Mouse (Mus musculus) urinary bladder, postnatal 10 days (tissue): ENCODE results near the gene Fcgr2b.
"Not testable (repeated sequence)": the region's sequence is repeated elsewhere in the genome, so short reads cannot be mapped to it uniquely, and the experiment has no call there.

Source experiments
- DNase-seq: peaks from one replicate; pipeline ENCODE4 v3.0.0; 2022; ENCODE audit warnings: low spot score

Gene Fcgr2b

DNA sequence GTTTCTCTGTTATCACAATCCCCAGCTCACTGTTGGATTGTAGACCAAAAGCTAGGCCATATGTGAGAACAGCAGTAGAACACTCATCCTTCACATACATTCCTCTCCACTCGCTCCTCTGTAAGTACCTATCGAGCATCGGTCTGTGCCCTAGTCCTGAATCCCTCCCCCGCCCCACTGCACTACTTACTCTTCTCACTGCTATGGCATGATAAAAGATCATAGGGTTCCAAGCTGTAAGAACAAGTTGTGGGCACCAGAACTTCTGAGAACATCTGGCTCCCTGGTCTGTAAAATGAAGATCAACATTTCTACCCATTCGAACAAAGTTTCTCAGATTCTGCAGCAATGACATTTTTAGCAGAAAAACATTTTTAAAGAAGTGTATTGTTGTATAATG is at the start of gene Fcgr2b:
Gene Fcgr2b, minus strand, starts transcription at position 101 of the 400 bp plus-strand sequence.
- DNase-seq: no peak

- DNase-seq: no peak
Measured at GRCm38 (mm10) chr1:171019311-171019950, 43.1 kb upstream of the Fcgr2b start.

DNA sequence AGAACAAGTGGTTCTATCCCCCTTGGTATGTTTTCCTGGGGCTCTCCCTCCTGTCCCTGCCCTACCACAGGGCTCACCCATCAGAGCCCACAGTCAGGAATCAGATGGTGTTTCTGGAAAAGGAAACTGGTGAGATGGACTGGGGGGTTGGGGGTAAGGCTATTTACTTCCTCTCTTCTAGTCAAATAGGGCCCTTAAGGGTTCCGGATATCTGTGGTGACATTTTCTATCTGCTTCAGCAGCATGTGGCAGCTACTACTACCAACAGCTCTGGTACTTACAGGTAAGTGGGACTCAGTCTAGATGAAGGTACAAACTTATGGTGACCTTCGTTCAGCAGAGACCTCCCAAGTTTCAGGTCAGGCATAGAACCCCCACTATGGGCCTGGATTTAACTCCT is 42.4 kb upstream of the Fcgr2b start, which contains the start of gene Fcgr4:
Gene Fcgr4, plus strand, starts transcription at position 184 of the 400 bp plus-strand sequence.
- no peak for DNase-seq

DNA sequence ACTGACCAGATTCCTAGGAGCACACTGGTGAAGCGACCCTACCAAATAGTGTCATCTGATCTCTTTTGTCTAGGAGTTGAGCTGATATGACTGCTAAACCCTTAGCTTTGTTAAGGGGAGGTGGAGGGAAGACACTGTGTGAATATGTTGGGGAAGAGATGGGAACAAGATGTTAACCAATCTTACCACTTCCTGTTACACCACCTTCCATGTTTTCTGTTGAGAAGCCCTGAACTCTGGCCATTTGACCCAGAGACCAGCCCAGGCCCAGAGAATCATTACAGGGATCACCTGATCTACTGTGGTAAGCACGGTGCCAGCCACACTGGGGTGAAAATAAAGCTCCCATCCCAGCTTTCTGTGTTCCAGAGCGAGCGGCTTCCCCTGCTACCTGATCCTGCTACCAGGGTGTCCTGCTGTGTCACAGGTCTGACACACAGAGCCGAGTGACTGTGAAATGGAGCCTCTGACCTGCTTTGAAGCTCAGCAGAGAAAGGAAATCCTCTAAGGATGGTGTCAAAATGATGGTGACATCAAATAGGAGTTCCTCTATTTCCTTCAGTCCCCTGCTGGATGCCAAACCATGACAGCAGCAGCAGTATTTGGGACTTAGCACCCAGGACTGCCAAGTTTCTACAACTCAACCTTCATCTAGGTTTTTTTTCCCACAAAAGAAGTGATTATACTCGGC is 41.3 kb upstream of the Fcgr2b start:
- DNase-seq: no peak

DNA sequence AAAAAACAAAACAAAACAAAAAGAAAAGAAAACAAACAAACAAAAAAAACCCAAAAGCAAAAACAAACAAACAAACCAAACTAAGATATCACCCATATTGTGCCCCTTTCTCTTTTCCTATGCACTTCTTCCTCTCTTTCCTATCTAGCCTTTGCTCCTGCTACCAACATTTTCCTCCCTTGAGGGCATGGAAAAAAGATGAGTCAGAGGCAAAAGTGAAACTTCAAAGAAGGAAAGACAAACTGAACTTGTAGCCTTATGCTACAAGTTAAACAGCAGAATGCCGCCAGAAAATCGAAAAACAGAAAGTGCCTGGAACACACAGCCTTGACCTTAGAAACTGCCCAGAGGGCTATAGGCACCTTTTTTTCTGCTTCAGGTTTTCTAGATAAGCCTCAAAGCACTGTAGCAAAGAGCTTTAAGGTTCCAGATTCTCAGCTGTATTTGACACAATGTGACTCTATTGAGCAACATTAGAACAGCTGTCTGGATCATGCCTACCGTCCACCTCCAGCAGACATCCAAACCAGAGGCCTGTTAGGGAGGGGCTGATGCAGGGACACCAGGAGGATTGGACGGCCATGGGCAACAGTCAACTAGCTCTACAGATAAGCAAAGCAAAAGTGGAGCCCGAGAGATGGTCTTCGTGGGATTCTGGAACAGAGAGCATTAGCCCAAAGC is 40.5 kb upstream of the Fcgr2b start:
- DNase-seq: no peak

DNA sequence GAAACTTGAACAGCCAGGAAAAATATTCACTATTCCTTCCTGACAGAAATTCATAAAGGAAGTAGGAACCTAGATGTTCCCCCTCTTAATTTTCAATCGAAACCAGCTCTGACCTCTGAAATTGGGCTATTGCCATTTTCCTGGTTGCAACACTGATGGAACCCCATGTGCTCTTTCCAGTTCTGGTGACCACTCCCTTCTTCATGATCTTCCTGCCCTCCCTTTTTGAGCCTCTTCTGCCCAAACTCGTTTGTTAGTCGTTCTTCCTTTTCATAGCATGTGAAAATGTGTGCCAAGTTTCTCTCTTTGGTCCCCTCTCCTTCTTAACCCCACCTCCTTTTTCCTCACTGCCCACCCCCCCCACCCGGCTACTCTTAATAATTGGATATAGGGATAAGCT is 35.4 kb upstream of the Fcgr2b start:
- DNase-seq: no peak

GRCm38 (mm10) chr1:171006905-171007304 is 30.6 kb upstream of the Fcgr2b start:
- no peak for DNase-seq

- no peak for DNase-seq
Measured at GRCm38 (mm10) chr1:171006335-171006734, 30.0 kb upstream of the Fcgr2b start.

- no peak for DNase-seq
Measured at GRCm38 (mm10) chr1:171005586-171005985, 29.2 kb upstream of the Fcgr2b start.

GRCm38 (mm10) chr1:171005081-171005480 is 28.7 kb upstream of the Fcgr2b start:
- DNase-seq: no peak

GRCm38 (mm10) chr1:170999811-171000210 is 23.5 kb upstream of the Fcgr2b start:
- DNase-seq: no peak

DNA sequence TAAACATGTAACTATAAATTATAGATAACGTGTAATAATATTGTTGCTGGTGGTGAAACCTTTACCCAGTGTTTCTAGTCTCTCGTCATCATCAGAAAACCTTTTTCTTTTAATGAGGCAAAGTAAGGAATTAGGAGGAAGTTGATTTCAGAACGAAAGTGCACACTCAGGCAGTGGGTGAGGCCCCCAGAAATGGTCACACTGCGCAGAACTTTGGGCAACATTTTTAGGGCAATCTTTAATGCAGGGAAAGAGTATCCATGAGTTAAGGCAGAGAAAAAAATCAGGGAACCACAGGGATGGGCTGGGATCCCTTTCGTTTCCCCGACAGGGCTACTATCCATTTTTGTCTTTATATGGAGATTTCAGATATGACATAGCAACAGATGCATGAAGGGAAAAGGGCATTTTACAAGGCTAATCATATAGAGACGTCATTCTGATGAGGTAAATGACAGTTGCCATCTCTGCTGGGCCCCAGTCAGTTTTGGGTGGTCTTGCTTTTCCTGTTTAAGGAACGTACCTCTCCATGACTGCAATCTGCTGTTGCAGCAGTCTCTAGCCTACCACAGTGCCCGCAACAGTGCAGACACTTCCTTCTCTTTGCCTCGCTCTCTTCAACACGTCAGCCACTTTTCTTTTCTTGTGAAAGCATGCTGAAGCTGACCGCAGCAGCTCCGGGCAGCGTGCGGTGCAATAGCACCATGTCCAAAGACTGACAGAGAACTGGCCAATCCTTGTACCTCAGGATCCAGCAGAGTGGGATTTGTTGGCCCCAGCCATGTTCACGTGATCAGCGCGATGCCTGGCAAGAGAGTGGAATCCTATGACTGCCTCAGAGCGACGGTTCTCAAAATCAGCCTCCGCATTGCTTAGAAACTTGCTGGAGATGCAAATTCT is 21.7 kb upstream of the Fcgr2b start:
- DNase-seq: no peak

GRCm38 (mm10) chr1:170996753-170997152 is 20.4 kb upstream of the Fcgr2b start:
- no peak for DNase-seq

DNA sequence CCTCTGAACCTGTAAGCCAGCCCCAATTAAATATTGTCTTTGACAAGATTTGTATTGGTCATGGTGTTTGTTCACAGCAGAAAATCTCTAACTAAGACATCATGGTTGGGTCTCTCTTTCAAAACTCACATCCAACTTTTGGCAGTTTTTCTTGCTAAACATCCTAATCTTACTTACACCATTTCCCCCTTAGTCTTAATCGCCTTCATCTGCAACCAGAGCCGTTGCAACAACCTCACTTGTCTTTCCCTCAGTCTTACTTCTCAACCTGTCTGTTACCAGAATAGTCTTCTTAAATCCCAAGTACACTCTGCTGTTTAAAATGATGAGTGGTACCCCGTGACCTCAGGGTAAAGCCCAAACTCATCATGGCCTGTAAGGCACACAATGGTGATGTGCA is 19.7 kb upstream of the Fcgr2b start:
- no peak for DNase-seq

GRCm38 (mm10) chr1:170992550-170992949 is 16.2 kb upstream of the Fcgr2b start:
- DNase-seq: no peak

DNA sequence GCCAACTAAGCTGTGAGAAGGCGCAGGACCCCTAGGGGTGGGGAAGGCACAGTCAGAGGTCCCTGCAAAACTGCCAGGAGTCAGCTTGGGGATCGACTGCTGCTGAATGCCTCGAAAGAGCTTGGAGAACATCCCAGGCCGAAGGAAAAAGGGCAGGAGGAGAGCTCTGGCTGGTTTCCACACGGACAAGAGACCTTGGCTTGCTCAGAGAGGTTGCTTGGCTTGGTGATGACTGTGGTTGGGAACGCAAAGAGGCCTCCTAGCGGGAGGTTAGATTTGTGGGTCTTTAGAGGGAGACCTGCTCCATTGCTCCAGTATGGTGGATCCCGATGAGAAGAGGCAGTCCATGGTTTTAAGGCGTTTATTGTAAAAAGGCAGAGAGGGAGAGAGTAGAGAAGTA is 13.3 kb upstream of the Fcgr2b start:
- DNase-seq: no peak

GRCm38 (mm10) chr1:170985861-170986260 is 9.5 kb upstream of the Fcgr2b start:
- DNase-seq: no peak

DNA sequence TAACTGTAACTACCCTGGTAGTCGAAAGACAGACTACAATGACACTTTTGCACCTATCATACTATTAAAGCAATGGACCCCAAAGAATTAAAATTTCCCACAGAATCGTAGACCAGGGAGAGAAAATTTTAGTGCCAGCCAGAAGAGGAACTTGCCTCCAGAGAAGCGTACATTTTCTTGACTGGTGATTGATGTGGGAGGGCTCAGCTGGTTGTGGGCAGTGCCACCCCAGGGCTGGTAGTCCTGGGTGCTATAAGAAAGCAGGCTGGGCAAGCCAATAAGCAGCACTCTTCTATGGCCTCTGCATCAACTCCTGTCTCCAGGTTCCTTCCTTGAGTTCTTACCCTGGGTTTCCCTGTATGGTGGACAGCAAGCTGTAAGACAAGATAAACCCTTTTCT is 8.7 kb upstream of the Fcgr2b start:
- no peak for DNase-seq

- DNase-seq: no peak
Measured at GRCm38 (mm10) chr1:170983066-170983465, 6.7 kb upstream of the Fcgr2b start.

DNA sequence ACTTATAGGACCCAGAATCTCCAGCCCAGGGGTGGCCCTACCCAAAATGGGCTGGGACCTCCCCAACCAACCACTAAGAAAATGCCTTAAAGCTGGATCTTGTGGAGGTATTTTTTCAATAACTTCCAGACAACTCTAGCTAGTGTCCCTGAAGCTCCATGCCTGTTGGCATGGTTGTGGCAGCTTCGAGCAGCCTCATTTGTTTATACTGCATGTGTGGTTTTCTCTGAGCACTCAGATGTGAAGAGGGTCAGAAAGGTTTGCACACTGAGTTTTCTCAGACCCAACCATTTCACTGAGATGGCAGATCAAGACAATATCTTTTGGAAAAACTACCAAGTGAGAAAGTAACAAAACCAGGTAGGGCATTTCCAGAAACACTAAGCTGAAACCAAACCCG is 6.0 kb upstream of the Fcgr2b start:
- DNase-seq: no peak

- not testable (repeated sequence) for DNase-seq
Measured at GRCm38 (mm10) chr1:170981679-170982078, 5.3 kb upstream of the Fcgr2b start.

DNA sequence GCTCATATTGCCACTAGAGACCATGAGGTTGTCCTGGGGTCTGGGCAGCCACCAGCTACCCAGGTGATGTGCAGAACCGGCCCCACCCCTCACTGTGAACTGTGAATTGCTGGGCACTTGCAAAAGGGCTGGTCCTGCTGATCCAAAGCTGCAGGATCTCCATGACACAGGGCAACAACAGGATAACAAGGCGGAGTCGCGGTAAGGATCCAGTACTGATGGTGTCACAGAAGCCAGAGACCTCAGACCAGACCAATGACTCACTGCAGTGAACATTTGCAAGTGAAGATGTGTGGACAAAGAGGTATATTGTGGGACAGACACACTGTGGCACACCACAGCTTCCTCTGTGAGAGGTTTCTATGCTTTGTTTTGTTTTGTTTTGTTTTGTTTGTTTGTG is 2.3 kb upstream of the Fcgr2b start:
- DNase-seq: no peak
